Mouse (Mus musculus) neural tube, embryonic 14.5 days (tissue): ENCODE data around the gene Tppp. TPM values are rescaled to one million over a fixed set of nuclear protein-coding genes. Genes with fewer than 3 reads are reported as not detected.
A peak's percentile ranks its signal among the peaks of the same experiment; 100 is the strongest.

Experiments used
- ATAC-seq: fragments of 200-750 bp; cut with Nextera tagmentation; 2 replicates; pipeline ENCODE4 v1.8.0; 2017; ENCODE audit warnings: low read depth, mild to moderate bottlenecking, moderate TSS enrichment, moderate library complexity
- H3K27ac ChIP-seq: fragments of 300-500 bp; sonication (generic); 2 replicates; pipeline ENCODE4 v1.5.1; 2014; ENCODE audit warnings: low read depth, mild to moderate bottlenecking, control low read depth, low read length, moderate library complexity, mixed read lengths
- H3K27me3 ChIP-seq: fragments of 300-500 bp; sonication (generic); 2 replicates; pipeline ENCODE4 v1.6.1; 2014; ENCODE audit warnings: low read length; ENCODE audit not compliant: control insufficient read depth, insufficient read depth
- H3K36me3 ChIP-seq: fragments of 300-500 bp; sonication (generic); 2 replicates; pipeline ENCODE4 v1.6.1; 2014; ENCODE audit warnings: low read length, mixed read lengths; ENCODE audit not compliant: control insufficient read depth, insufficient read depth
- H3K4me1 ChIP-seq: fragments of 300-500 bp; sonication (generic); 2 replicates; pipeline ENCODE4 v1.6.1; 2014; ENCODE audit warnings: low read length; ENCODE audit not compliant: control insufficient read depth, insufficient read depth
- H3K4me2 ChIP-seq: fragments of 300-500 bp; sonication (generic); 2 replicates; pipeline ENCODE4 v1.6.1; 2014; ENCODE audit warnings: mild to moderate bottlenecking, low read depth, low read length, control low read depth
- H3K4me3 ChIP-seq: fragments of 300-500 bp; sonication (generic); 2 replicates; pipeline ENCODE4 v1.5.1; 2014; ENCODE audit warnings: low read depth, low read length, control low read depth, mixed read lengths
- H3K9ac ChIP-seq: fragments of 300-500 bp; sonication (generic); replicated peaks from 2 replicates; pipeline ENCODE4 v1.6.1; 2014; ENCODE audit warnings: low read depth, mild to moderate bottlenecking, control low read depth, low read length, mixed read lengths
- H3K9me3 ChIP-seq: fragments of 300-500 bp; sonication (generic); 2 replicates; pipeline ENCODE4 v1.6.1; 2016; ENCODE audit warnings: low read length; ENCODE audit not compliant: control insufficient read depth
- WGBS: fragments of 180-500 bp; shearing (Covaris S2); extraction: QIAGEN DNeasy Blood & Tissue Kit; methylation state at CpG from one replicate; pipeline ENCODE4 v1.1.7; 2014; 5-methylcytosine and 5-hydroxymethylcytosine counted together
- polyA plus RNA-seq: library from polyadenylated mRNA; unstranded; fragments of >200 nt; fragmentation: Nextera tagmentation; extraction: Ambion mirVana; gene quantifications from 2 replicates; pipeline ENCODE4 v1.2.1, GENCODE M21; 2014

Tppp gene
- polyA plus RNA-seq, 1 experiment from 2014 or later, result 13.3 TPM

- no peaks in the 10 kb centered on the region for H3K27me3 ChIP-seq
Observed at GRCm38 (mm10) chr13:74034756-74035155, 25.5 kb downstream of the Tppp start.

GRCm38 (mm10) chr13:74035776-74036175 is 26.6 kb downstream of the Tppp start:
- no peak overlapping the region for H3K27ac ChIP-seq

More at GRCm38 (mm10) chr13:74034756-74035155, 25.5 kb downstream of the Tppp start:
- no peak overlapping the region for H3K9ac ChIP-seq
- no peaks in the 10 kb centered on the region; the same call in 1 of the 2 replicates for H3K36me3 ChIP-seq
- no peak for ATAC-seq
- H3K27ac ChIP-seq, result no peak overlapping the region
- no peaks in the 10 kb centered on the region for H3K9me3 ChIP-seq
- H3K4me3 ChIP-seq, result no peak overlapping the region
- WGBS, result 57% methylated on average over 2 of the region's 2 CpGs
- no peak overlapping the region for H3K4me2 ChIP-seq
- no peaks in the 10 kb centered on the region for H3K4me1 ChIP-seq

GRCm38 (mm10) chr13:74039926-74040325 is 30.7 kb downstream of the Tppp start:
- no peak overlapping the region for H3K4me2 ChIP-seq
- H3K9me3 ChIP-seq, result no peaks in the 10 kb centered on the region
- no peak for ATAC-seq
- 96% methylated on average over 3 of the region's 3 CpGs for WGBS
- no peaks in the 10 kb centered on the region; the same call in 1 of the 2 replicates for H3K36me3 ChIP-seq
- H3K27me3 ChIP-seq, result no peaks in the 10 kb centered on the region
- H3K4me1 ChIP-seq, result no peaks in the 10 kb centered on the region
- no peak overlapping the region for H3K27ac ChIP-seq
- no peak overlapping the region for H3K4me3 ChIP-seq
- H3K9ac ChIP-seq, result no peak overlapping the region

More at GRCm38 (mm10) chr13:74035776-74036175, 26.6 kb downstream of the Tppp start:
- WGBS, result 89% methylated on average over 2 of the region's 2 CpGs
- H3K27me3 ChIP-seq, result no peaks in the 10 kb centered on the region
- no peak overlapping the region for H3K4me2 ChIP-seq
- H3K9ac ChIP-seq, result no peak overlapping the region
- H3K4me3 ChIP-seq, result no peak overlapping the region
- no peak for ATAC-seq
- H3K4me1 ChIP-seq, result no peaks in the 10 kb centered on the region
- H3K36me3 ChIP-seq, result no peaks in the 10 kb centered on the region; the same call in 1 of the 2 replicates
- H3K9me3 ChIP-seq, result no peaks in the 10 kb centered on the region

- H3K36me3 ChIP-seq, result no peaks in the 10 kb centered on the region; the same call in 1 of the 2 replicates
- no peaks in the 10 kb centered on the region for H3K4me1 ChIP-seq
- no peak overlapping the region for H3K4me3 ChIP-seq
- H3K27me3 ChIP-seq, result no peaks in the 10 kb centered on the region
- WGBS, result 96% methylated on average over 1 of the region's 1 CpGs
- no peak overlapping the region for H3K9ac ChIP-seq
- H3K27ac ChIP-seq, result no peak overlapping the region
- H3K4me2 ChIP-seq, result no peak overlapping the region
- ATAC-seq, result no peak
- H3K9me3 ChIP-seq, result no peaks in the 10 kb centered on the region
Observed at GRCm38 (mm10) chr13:74056194-74056593, 47.0 kb downstream of the Tppp start.

- Histone ChIP-seq H3K9ac (no peak overlapping the region), H3K4me3 (no peak overlapping the region), H3K9me3 (no peaks in the 10 kb centered on the region), H3K27me3 (no peaks in the 10 kb centered on the region), H3K4me2 (no peak overlapping the region), H3K4me1 (no peaks in the 10 kb centered on the region), H3K27ac (no peak overlapping the region), H3K36me3 (no peaks in the 10 kb centered on the region; the same call in 1 of the 2 replicates)
- 96% methylated on average over 9 of the region's 9 CpGs for WGBS
- no peak for ATAC-seq
Observed at GRCm38 (mm10) chr13:74058081-74058480, 48.9 kb downstream of the Tppp start.

GRCm38 (mm10) chr13:74061613-74062377 is 52.6 kb downstream of the Tppp start, which contains the start of gene Cep72:
Gene Cep72, minus strand, starts transcription at chr13:74062299.
- 4% methylated on average over 48 of the region's 48 CpGs for WGBS
- Histone ChIP-seq H3K4me2 (peak within 1 kb of the TSS; percentile 49), H3K9ac (peak within 1 kb of the TSS; percentile 73)

GRCm38 (mm10) chr13:74062378-74063128 is 53.3 kb downstream of the Tppp start:
- Histone ChIP-seq H3K4me3 (peak overlapping the region; percentile 81), H3K9me3 (no peaks in the 10 kb centered on the region), H3K4me1 (no peaks in the 10 kb centered on the region), H3K4me2 (peak overlapping the region; percentile 49), H3K27ac (no peak overlapping the region), H3K27me3 (no peaks in the 10 kb centered on the region), H3K9ac (peak overlapping the region; percentile 73), H3K36me3 (no peaks in the 10 kb centered on the region; the same call in 1 of the 2 replicates)
- 33% methylated on average over 10 of the region's 11 CpGs for WGBS
- ATAC-seq, result no peak

More at GRCm38 (mm10) chr13:74061613-74062377, 52.6 kb downstream of the Tppp start, which contains the start of gene Cep72:
- peak; percentile 98 for ATAC-seq
- Histone ChIP-seq H3K4me3 (peak within 1 kb of the TSS; percentile 81), H3K9me3 (no peaks in the 10 kb centered on the region), H3K4me1 (no peaks in the 10 kb centered on the region), H3K27ac (peak within 1 kb of the TSS; percentile 60), H3K36me3 (no peaks in the 10 kb centered on the region; the same call in 1 of the 2 replicates), H3K27me3 (no peaks in the 10 kb centered on the region)

- no peaks in the 10 kb centered on the region for H3K36me3 ChIP-seq
- no peak overlapping the region for H3K4me3 ChIP-seq
- 74% methylated on average over 1 of the region's 1 CpGs for WGBS
- no peaks in the 10 kb centered on the region for H3K27me3 ChIP-seq
- H3K9me3 ChIP-seq, result no peaks in the 10 kb centered on the region
- no peak overlapping the region for H3K27ac ChIP-seq
- ATAC-seq, result no peak
- no peak overlapping the region for H3K9ac ChIP-seq
- no peaks in the 10 kb centered on the region for H3K4me1 ChIP-seq
- H3K4me2 ChIP-seq, result no peak overlapping the region
Observed at GRCm38 (mm10) chr13:74063340-74064050, 54.3 kb downstream of the Tppp start.
